Mouse (Mus musculus): ENCODE results near the gene Gm39653. TPM values are rescaled to one million over a fixed set of nuclear protein-coding genes. Genes with fewer than 3 reads are reported as not detected.

Gene Gm39653
- polyA plus RNA-seq, 1 experiment = not detected

DNA sequence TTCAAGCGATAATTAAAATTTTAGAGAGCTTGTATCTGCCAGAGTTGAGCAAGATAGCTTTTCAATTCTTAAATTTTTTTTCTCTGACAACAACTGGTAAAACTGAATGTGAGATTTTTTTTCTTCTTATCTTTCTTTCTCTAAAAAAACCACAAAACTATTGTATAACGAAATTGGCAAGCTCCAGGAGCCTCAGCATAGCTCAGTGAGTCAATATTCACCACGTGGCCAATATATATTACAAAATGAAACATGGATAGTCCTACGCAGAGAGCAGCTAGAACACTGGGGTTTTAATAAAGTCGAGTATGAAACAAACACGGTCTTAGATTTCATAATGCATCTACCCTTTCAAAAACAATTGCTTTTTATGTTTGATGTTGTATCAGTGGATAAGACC is 24.2 kb downstream of the Gm39653 start:
- 59% methylated on average over 6 of the region's 6 CpGs for WGBS
- Histone ChIP-seq H3K27ac (ENCODE audit: insufficient read depth, low read depth, low read length) (no peak overlapping the region), H3K4me3 (ENCODE audit: low read depth, low read length) (no peak overlapping the region), H3K36me3 (ENCODE audit: control insufficient read depth, insufficient read depth, low read length) (no peaks in the 10 kb centered on the region), H3K4me1 (ENCODE audit: control insufficient read depth, insufficient read depth, insufficient read length, low read length) (no peaks in the 10 kb centered on the region), H3K27me3 (ENCODE audit: control insufficient read depth, insufficient read depth, low read length) (no peaks in the 10 kb centered on the region)
- TF ChIP-seq POLR2A (IDR thresholded peaks at IDR 0.05; ENCODE audit: low read depth, low read length) (no peak), CTCF (IDR thresholded peaks at IDR 0.05; ENCODE audit: extremely low read depth, insufficient read length, insufficient replicate concordance, low read depth, low read length) (no peak)

- no peaks in the 10 kb centered on the region for H3K36me3 ChIP-seq (ENCODE audit: control insufficient read depth, insufficient read depth, low read length)
- no peaks in the 10 kb centered on the region for H3K4me1 ChIP-seq (ENCODE audit: control insufficient read depth, insufficient read depth, insufficient read length, low read length)
- H3K27me3 ChIP-seq (ENCODE audit: control insufficient read depth, insufficient read depth, low read length) = no peaks in the 10 kb centered on the region
- no peak overlapping the region for H3K27ac ChIP-seq (ENCODE audit: insufficient read depth, low read depth, low read length)
- no peak overlapping the region for H3K4me3 ChIP-seq (ENCODE audit: low read depth, low read length)
- TF ChIP-seq CTCF (IDR thresholded peaks at IDR 0.05; ENCODE audit: extremely low read depth, insufficient read length, insufficient replicate concordance, low read depth, low read length) (no peak), POLR2A (IDR thresholded peaks at IDR 0.05; ENCODE audit: low read depth, low read length) (no peak)
- WGBS = 6% methylated on average over 6 of the region's 6 CpGs
These were observed 42.2 kb downstream of the Gm39653 start for GRCm38 (mm10) chr1:63658016-63658415.

- H3K4me3 ChIP-seq (ENCODE audit: low read depth, low read length) = no peak overlapping the region
- no peak overlapping the region for H3K27ac ChIP-seq (ENCODE audit: insufficient read depth, low read depth, low read length)
- H3K27me3 ChIP-seq (ENCODE audit: control insufficient read depth, insufficient read depth, low read length) = no peaks in the 10 kb centered on the region
- no peaks in the 10 kb centered on the region for H3K36me3 ChIP-seq (ENCODE audit: control insufficient read depth, insufficient read depth, low read length)
- H3K4me1 ChIP-seq (ENCODE audit: control insufficient read depth, insufficient read depth, insufficient read length, low read length) = no peaks in the 10 kb centered on the region
- WGBS = under 1% methylated on average over 7 of the region's 7 CpGs
- TF ChIP-seq POLR2A (IDR thresholded peaks at IDR 0.05; ENCODE audit: low read depth, low read length) (no peak), CTCF (IDR thresholded peaks at IDR 0.05; ENCODE audit: extremely low read depth, insufficient read length, insufficient replicate concordance, low read depth, low read length) (no peak)
These were observed 43.8 kb downstream of the Gm39653 start for GRCm38 (mm10) chr1:63659591-63659990.

DNA sequence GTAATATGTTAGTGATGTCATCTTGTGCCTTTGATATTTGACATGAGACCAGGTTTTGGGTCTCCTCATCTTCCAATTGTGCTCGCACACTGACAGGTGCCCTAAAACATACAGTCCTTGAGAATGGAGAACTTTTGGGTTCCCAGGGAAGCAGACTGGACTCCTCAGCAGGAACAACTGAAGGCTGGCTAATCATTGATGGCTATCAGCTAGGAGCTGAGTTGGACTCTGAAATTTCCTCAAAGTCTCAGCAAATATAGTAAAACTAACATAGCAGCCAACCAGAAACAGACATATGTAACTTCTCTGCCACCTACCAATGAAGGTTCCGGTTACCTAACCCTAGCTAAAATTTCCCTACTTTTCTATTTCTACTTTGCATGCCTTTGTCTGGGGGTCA is 50.3 kb downstream of the Gm39653 start:
- H3K4me1 ChIP-seq (ENCODE audit: control insufficient read depth, insufficient read depth, insufficient read length, low read length) = no peaks in the 10 kb centered on the region
- no peaks in the 10 kb centered on the region for H3K36me3 ChIP-seq (ENCODE audit: control insufficient read depth, insufficient read depth, low read length)
- no peak overlapping the region for H3K4me3 ChIP-seq (ENCODE audit: low read depth, low read length)
- no peak overlapping the region for H3K27ac ChIP-seq (ENCODE audit: insufficient read depth, low read depth, low read length)
- whole genome bisulfite sequencing = 28% methylated on average over 2 of the region's 2 CpGs
- no peak for TF ChIP-seq CTCF (IDR thresholded peaks at IDR 0.05; ENCODE audit: extremely low read depth, insufficient read length, insufficient replicate concordance, low read depth, low read length)
- TF ChIP-seq POLR2A (IDR thresholded peaks at IDR 0.05; ENCODE audit: low read depth, low read length) = no peak
- H3K27me3 ChIP-seq (ENCODE audit: control insufficient read depth, insufficient read depth, low read length) = no peaks in the 10 kb centered on the region

DNA sequence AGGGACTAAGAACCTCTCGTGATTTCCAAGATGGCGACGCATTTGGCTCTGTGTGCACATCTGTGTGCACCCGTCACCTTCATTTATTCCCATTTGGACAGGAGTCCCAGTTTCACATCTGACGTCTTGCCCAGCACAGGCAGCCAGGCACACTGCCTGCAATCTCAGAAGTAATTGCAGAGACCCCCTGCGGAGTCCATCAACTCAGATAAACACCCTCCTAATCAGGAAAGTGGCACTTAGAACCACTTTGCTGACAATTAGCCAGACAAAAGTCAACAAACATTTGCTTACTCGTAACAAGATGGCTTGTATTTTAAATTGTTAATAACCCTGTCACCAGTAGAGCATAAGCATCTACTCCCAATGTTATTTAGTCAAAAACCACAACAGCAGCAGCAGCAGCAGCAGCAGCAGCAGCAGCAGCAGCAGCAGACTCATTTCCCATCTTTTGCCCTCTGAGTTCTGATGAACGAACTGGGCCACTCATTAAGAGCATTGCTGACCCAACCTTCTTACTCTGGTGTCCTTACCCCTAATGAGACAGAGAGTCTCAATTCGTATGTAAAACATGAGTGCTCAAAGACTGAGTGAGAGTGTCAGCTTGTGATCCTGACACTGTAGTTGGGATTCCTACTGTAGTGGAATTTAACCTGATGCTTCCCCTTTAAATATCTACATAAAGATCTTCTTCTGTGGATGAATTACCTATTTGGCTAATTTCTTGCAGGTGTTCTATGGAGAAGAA is 51.6 kb downstream of the Gm39653 start:
- TF ChIP-seq CTCF (IDR thresholded peaks at IDR 0.05; ENCODE audit: extremely low read depth, insufficient read length, insufficient replicate concordance, low read depth, low read length) = no peak
- no peak for TF ChIP-seq POLR2A (IDR thresholded peaks at IDR 0.05; ENCODE audit: low read depth, low read length)
- Histone ChIP-seq H3K4me1 (ENCODE audit: control insufficient read depth, insufficient read depth, insufficient read length, low read length) (no peaks in the 10 kb centered on the region), H3K27ac (ENCODE audit: insufficient read depth, low read depth, low read length) (no peak overlapping the region), H3K36me3 (ENCODE audit: control insufficient read depth, insufficient read depth, low read length) (no peaks in the 10 kb centered on the region), H3K27me3 (ENCODE audit: control insufficient read depth, insufficient read depth, low read length) (no peaks in the 10 kb centered on the region), H3K4me3 (ENCODE audit: low read depth, low read length) (no peak overlapping the region)
- 61% methylated on average over 9 of the region's 9 CpGs for WGBS

DNA sequence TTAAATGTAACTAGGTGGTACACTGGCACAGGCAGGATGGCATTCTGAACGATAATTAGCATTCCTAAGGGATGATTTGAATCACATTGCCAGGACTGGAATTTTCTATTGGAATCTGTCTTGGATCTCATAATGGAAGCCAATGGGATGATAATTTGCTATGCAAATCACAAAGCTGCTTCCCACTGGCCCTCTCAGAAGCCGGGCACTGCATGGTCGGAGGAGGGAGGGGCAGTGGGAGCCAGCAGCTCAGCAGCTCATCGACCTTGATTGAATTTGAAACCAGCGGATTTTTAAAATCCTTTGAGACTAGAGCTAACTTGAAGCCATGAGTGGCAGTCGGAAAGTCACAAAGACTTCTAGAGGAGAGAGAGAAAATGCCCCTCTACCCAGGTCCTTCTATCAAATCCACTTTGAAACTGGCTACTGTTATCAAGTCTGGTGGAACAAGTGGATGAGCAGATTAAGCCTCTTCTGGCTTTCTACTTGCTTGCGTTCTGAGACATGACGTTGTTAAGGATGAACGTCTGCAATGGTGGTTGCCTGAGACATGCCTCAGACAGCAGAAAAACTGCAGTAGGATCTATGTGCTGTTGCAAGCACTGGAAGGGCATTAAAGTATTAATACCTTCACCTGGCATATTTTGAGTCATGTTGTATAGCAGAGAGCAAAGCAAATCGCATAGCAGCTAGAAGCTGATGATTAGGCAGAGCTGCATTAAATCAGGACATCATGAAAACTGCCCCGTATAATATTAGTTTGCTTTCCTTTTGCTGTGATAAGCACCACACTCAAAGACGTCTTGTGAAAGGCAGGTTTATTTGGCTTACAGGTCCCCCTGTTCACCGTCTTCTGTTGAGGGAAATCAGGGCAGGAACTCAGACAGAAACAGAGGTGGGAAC is 52.4 kb downstream of the Gm39653 start:
- H3K4me3 ChIP-seq (ENCODE audit: low read depth, low read length) = no peak overlapping the region
- no peaks in the 10 kb centered on the region for H3K36me3 ChIP-seq (ENCODE audit: control insufficient read depth, insufficient read depth, low read length)
- WGBS = 38% methylated on average over 13 of the region's 13 CpGs
- H3K27ac ChIP-seq (ENCODE audit: insufficient read depth, low read depth, low read length) = no peak overlapping the region
- no peak for TF ChIP-seq CTCF (IDR thresholded peaks at IDR 0.05; ENCODE audit: extremely low read depth, insufficient read length, insufficient replicate concordance, low read depth, low read length)
- no peak for TF ChIP-seq POLR2A (IDR thresholded peaks at IDR 0.05; ENCODE audit: low read depth, low read length)
- H3K4me1 ChIP-seq (ENCODE audit: control insufficient read depth, insufficient read depth, insufficient read length, low read length) = no peaks in the 10 kb centered on the region
- H3K27me3 ChIP-seq (ENCODE audit: control insufficient read depth, insufficient read depth, low read length) = no peaks in the 10 kb centered on the region

DNA sequence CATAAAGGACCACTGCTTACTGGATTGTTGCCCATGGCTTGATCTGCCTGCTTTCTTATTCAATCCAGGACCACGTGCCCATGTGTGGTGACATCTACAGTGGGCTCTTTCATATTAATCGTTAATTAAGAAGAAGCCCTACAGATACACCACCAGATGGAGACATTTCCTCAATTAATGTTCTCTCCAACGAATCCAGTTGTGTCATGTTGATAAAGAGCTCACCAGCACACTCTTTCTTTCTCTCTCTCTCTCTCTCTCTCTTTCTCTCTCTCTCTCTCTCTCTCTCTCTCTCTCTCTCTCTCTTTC is 53.0 kb downstream of the Gm39653 start:
- Histone ChIP-seq H3K27me3 (ENCODE audit: control insufficient read depth, insufficient read depth, low read length) (no peaks in the 10 kb centered on the region), H3K36me3 (ENCODE audit: control insufficient read depth, insufficient read depth, low read length) (no peaks in the 10 kb centered on the region), H3K27ac (ENCODE audit: insufficient read depth, low read depth, low read length) (no peak overlapping the region), H3K4me1 (ENCODE audit: control insufficient read depth, insufficient read depth, insufficient read length, low read length) (no peaks in the 10 kb centered on the region), H3K4me3 (ENCODE audit: low read depth, low read length) (no peak overlapping the region)
- WGBS = 0% methylated on average over 3 of the region's 3 CpGs
- TF ChIP-seq POLR2A (IDR thresholded peaks at IDR 0.05; ENCODE audit: low read depth, low read length) = no peak
- TF ChIP-seq CTCF (IDR thresholded peaks at IDR 0.05; ENCODE audit: extremely low read depth, insufficient read length, insufficient replicate concordance, low read depth, low read length) = no peak

Other genes starting within 250 kb of the Gm39653 start
- 0.63 and 0.74 TPM in 2 replicates for gene Adam23, start 170.1 kb upstream of the Gm39653 start, polyA plus RNA-seq (2012; rRNA removed)
- not detected in 2 replicates for gene Dytn, start 71.0 kb downstream of the Gm39653 start, polyA plus RNA-seq (2012; rRNA removed)
- not detected in 2 replicates for gene Mdh1b, start 114.3 kb downstream of the Gm39653 start, polyA plus RNA-seq (2012; rRNA removed)
- 0.43 and 0.74 TPM in 2 replicates for gene Fastkd2, start 114.6 kb downstream of the Gm39653 start, polyA plus RNA-seq (2012; rRNA removed)
- not detected in 2 replicates for gene 4933402D24Rik, start 153.3 kb downstream of the Gm39653 start, polyA plus RNA-seq (2012; rRNA removed)

Data from small intestine, adult 2 months (tissue).